Mouse (Mus musculus) kidney, postnatal 0 days (tissue): ENCODE data around the gene Hist1h4j. TPM values are rescaled to one million over a fixed set of nuclear protein-coding genes. Genes with fewer than 3 reads are reported as not detected.
A peak's percentile ranks its signal among the peaks of the same experiment; 100 is the strongest.
"Not testable (repeated sequence)": the region's sequence is repeated elsewhere in the genome, so short reads cannot be mapped to it uniquely, and the experiment has no call there.

Experiments used
- ATAC-seq: fragments of 200-750 bp; cut with Nextera tagmentation; replicated peaks from 2 replicates; pipeline ENCODE4 v1.8.0; 2017; ENCODE audit warnings: low read depth, moderate number of reproducible peaks, moderate TSS enrichment, moderate library complexity; ENCODE audit not compliant: low FRiP score
- DNase-seq: peaks from one replicate; pipeline ENCODE4 v3.0.0-alpha.2; 2016; ENCODE audit warnings: low spot score
- H3K27ac ChIP-seq: fragments of 300-500 bp; sonication (generic); 2 replicates; pipeline ENCODE4 v1.5.1; 2014; ENCODE audit warnings: mild to moderate bottlenecking
- H3K27me3 ChIP-seq: fragments of 300-500 bp; sonication (generic); 2 replicates; pipeline ENCODE4 v1.6.1; 2014; ENCODE audit warnings: low read length, mixed read lengths; ENCODE audit not compliant: insufficient read depth
- H3K36me3 ChIP-seq: fragments of 300-500 bp; sonication (generic); 2 replicates; pipeline ENCODE4 v1.6.1; 2014; ENCODE audit warnings: low read length, mixed read lengths; ENCODE audit not compliant: insufficient read depth
- H3K4me1 ChIP-seq: fragments of 300-500 bp; sonication (generic); replicated peaks from 2 replicates; pipeline ENCODE4 v1.6.1; 2014; ENCODE audit warnings: antibody characterized with exemption, low read length, mixed read lengths; ENCODE audit not compliant: insufficient read depth
- H3K4me2 ChIP-seq: fragments of 300-500 bp; sonication (generic); 2 replicates; pipeline ENCODE4 v1.6.1; 2014; ENCODE audit warnings: mild to moderate bottlenecking, low read length, moderate library complexity, mixed read lengths
- H3K4me3 ChIP-seq: fragments of 300-500 bp; sonication (generic); replicated peaks from 2 replicates; pipeline ENCODE4 v1.5.1; 2014; ENCODE audit warnings: low read depth, low read length
- H3K9ac ChIP-seq: fragments of 300-500 bp; sonication (generic); 2 replicates; pipeline ENCODE4 v1.6.1; 2014; ENCODE audit warnings: low read depth, low read length
- H3K9me3 ChIP-seq: fragments of 300-500 bp; sonication (generic); replicated peaks from 2 replicates; pipeline ENCODE4 v1.6.1; 2016; ENCODE audit warnings: low read length, inconsistent platforms, mixed read lengths
- CTCF ChIP-seq: IDR thresholded peaks from 2 replicates; pipeline ENCODE4 v1.5.1; 2016; ENCODE audit warnings: antibody characterized with exemption, low read depth, mild to moderate bottlenecking, moderate library complexity
- WGBS: fragments of 180-500 bp; shearing (Covaris S2); extraction: QIAGEN DNeasy Blood & Tissue Kit; methylation state at CpG from one replicate; pipeline ENCODE4 v1.1.7; 2014; 5-methylcytosine and 5-hydroxymethylcytosine counted together
- polyA plus RNA-seq: library from polyadenylated mRNA; unstranded; fragments of >200 nt; fragmentation: Nextera tagmentation; extraction: Ambion mirVana; gene quantifications from 2 replicates; pipeline ENCODE4 v1.2.1, GENCODE M21; 2015

The Hist1h4j gene
- polyA plus RNA-seq, 1 experiment from 2014 or later, result 0.34 TPM

DNA sequence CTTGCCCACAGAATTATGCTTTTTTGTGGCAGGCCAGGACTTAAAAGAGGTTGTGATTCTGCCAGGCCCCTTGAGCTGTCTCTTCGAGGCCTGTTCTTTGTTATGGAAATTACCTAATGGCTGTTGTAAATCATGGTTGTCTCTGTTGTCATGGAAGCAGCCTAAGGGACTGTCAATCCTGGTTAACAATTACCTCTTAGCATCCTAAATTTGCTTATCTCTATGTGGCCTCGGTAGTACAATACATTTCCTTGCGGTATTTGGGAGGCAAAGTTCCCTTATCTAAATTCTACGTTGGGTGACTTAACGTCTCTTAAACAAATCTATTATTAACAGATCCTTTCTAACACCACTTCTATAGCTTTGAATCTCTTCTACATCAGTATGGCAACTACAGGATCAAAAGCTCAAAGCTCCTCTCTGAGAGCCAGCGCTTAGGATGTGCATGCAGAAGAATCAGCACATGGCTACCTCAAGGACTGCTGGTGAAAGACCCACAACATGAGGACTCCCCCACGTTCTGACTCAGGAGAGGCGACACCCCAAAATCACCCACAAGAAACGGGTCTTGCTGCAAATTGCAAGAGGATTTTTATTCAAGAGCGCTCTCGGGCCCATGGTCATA is 6.8 kb upstream of the Hist1h4j start:
- ATAC-seq (no peak), DNase-seq (no peak)
- Histone ChIP-seq H3K27me3 (no peaks in the 10 kb centered on the region), H3K4me2 (no peak overlapping the region), H3K36me3 (no peaks in the 10 kb centered on the region), H3K27ac (no peak overlapping the region), H3K9ac (no peak overlapping the region), H3K4me1 (no peaks in the 10 kb centered on the region), H3K9me3 (no peaks in the 10 kb centered on the region), H3K4me3 (no peak overlapping the region)
- no peak for TF ChIP-seq CTCF
- WGBS, result 54% methylated on average over 11 of the region's 11 CpGs

DNA sequence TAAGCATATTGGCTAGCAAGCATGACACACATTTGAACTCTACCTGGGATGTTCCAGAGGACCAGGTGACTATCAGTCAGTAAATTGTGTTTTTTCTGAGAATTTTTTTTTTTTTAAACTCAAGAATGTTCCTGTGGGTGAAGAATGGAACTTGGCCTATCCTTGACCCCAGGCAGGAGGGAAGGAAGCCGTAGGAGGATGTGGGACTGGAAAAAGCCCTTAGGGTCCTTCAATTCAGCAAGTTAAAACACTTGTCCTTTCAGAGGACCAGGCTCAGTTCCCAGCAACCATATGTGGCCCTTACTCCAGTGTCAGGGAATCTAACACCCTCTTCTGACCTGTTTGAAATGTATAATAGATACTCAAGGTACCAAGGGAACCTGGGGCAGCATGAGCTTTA is 5.3 kb upstream of the Hist1h4j start:
- TF ChIP-seq CTCF, result no peak
- Histone ChIP-seq H3K4me1 (no peaks in the 10 kb centered on the region), H3K27ac (no peak overlapping the region), H3K36me3 (no peaks in the 10 kb centered on the region), H3K9me3 (no peaks in the 10 kb centered on the region), H3K27me3 (no peaks in the 10 kb centered on the region), H3K4me2 (no peak overlapping the region), H3K4me3 (no peak overlapping the region), H3K9ac (no peak overlapping the region)
- no peak for DNase-seq
- WGBS, result 52% methylated on average over 1 of the region's 1 CpGs
- no peak for ATAC-seq

DNA sequence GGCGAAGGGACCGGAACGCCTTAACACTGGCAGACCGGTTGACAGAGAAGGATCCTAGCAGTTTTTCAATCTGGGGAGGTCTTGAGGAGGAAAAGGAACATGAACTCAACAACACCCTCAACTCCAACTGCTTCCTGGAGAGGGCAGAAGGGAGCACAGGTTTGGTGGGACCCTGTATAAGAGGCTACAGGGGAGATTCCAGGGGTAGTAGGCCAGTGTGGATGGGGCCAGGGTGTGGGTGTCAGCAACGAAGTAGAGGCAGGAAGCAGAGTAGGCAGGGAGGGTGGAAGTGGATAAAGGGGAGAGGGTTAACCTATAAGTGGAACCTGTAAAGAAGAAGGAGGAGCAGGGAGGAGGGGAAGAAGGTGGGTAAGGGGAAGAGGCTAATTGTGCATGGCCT is 1.4 kb upstream of the Hist1h4j start:
- 71% methylated on average over 5 of the region's 5 CpGs for WGBS
- H3K36me3 ChIP-seq, result no peaks in the 10 kb centered on the region
- H3K4me3 ChIP-seq, result no peak overlapping the region
- no peaks in the 10 kb centered on the region for H3K27me3 ChIP-seq
- H3K9me3 ChIP-seq, result no peaks in the 10 kb centered on the region
- H3K4me1 ChIP-seq, result no peaks in the 10 kb centered on the region
- no peak overlapping the region for H3K27ac ChIP-seq
- no peak; the same call in 1 of the 2 replicates for TF ChIP-seq CTCF
- no peak overlapping the region for H3K9ac ChIP-seq
- ATAC-seq (peak; percentile 45; the same call in 1 of the 2 replicates), DNase-seq (no peak)
- no peak overlapping the region for H3K4me2 ChIP-seq

DNA sequence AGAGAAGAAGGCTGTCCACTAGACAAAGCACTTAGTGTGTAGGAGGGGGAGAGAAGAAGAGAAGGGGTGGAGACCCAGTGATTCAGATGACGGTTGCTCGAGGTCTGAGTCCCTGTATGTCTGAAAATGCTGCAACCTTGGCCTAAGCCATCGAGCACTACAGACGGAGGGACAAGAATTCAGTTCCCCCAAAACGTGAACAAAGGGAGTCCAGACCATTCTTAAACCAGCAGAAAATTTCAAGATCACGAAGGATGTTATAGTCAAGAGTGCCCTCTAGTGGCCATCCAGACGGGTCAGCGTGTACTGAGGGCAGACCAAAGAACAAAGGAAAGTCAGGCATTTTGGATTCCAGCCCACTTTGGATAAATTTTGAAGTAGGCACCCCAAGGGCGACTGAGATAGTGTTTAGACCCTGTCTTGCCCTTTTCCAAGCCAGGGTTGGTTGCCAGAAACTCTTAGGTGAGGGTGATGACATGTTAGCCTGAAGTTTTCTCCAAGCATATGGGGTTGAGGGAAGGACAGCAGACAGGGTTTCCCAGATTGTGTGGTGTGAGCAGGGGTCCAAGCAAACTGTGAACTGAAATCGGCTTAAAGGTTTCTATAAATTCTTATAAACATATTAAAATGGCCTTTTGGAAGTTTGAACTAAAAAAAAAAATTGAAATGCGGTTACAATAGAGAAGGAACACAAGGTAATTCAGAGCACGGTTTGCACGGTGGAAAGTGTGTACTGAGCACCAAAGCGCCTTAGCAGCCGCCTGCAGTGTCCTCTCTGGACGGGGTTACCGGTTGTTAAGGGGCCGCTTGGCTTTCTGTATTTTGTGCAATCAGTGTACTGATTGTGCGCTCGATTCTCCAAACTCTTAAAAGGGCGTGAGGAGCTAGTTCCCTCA is 606 bp upstream of the Hist1h4j start:
- WGBS, result under 1% methylated on average over 21 of the region's 21 CpGs
- ATAC-seq, result peak; percentile 78
- Histone ChIP-seq H3K4me2 (peak overlapping the region; percentile 68), H3K9ac (peak overlapping the region; percentile 62), H3K27ac (peak overlapping the region; percentile 93), H3K36me3 (no peaks in the 10 kb centered on the region), H3K27me3 (no peaks in the 10 kb centered on the region), H3K9me3 (no peaks in the 10 kb centered on the region), H3K4me1 (no peaks in the 10 kb centered on the region), H3K4me3 (peak overlapping the region; percentile 47)
- peak; percentile 97 for DNase-seq
- peak; percentile 92 for TF ChIP-seq CTCF

DNA sequence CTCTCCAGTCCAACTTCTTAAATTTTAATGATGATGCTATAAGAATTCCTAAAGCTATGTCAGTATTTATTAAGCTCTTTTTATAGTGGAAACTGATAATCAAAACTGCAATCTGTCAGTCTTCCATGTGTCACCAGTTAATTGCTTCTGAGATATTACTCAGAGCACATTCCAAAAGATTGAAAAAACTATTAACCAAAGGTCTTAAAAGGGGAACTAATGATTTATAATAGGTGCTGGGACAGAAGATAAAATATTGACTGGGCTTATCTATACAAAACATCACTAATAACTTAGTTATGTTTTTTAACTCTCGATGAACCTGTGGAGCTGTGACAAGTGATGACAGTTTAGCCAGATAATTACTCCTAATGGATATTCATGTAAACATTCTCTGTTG is 10.1 kb downstream of the Hist1h4j start:
- TF ChIP-seq CTCF, result no peak
- DNase-seq (no peak), ATAC-seq (no peak)
- H3K36me3 ChIP-seq, result no peaks in the 10 kb centered on the region
- no peaks in the 10 kb centered on the region for H3K27me3 ChIP-seq
- H3K9me3 ChIP-seq, result no peaks in the 10 kb centered on the region
- no peak overlapping the region for H3K4me2 ChIP-seq
- H3K9ac ChIP-seq, result no peak overlapping the region
- H3K4me3 ChIP-seq, result no peak overlapping the region
- WGBS, result 78% methylated on average over 1 of the region's 1 CpGs
- H3K4me1 ChIP-seq, result no peaks in the 10 kb centered on the region
- H3K27ac ChIP-seq, result no peak overlapping the region

DNA sequence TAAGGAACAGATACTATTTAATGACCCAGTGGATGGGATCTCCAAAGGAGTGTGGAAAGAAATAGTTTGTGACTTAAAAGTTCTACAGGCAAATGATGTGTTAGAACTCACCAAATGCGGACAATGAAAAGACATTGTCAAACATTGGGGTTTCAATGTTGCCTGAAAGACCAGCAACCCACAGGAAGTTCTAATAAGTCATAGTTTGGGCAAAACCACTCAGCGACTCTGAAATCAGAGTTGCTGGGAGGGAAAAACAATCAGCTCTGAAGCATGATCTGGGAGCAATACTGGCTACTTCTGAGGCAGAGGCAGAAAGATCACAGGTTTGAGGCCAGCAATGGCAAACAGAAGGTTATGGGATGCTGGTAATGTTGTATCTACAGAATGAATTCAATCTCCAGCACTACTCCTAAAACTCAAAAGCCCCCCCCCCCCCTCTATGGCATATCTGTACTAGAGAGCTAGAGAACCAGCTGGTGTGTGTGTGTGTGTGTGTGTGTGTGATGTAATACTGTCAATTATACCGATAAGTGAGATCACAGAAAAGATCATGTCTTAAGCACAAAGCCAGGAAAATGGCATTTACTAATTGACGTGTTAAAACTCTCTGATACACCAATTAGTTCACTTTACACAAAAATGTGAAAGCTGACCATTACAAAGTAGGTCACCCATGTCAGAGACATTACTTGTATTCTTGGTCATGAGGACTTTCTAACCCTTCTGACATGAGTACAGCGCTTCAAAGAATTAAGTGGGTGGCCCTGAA is 14.7 kb downstream of the Hist1h4j start:
- Histone ChIP-seq H3K9ac (peak overlapping the region; percentile 43), H3K36me3 (no peaks in the 10 kb centered on the region), H3K27me3 (no peaks in the 10 kb centered on the region), H3K4me2 (peak overlapping the region; percentile 51), H3K4me3 (peak overlapping the region; percentile 35), H3K9me3 (no peaks in the 10 kb centered on the region), H3K4me1 (no peaks in the 10 kb centered on the region), H3K27ac (peak overlapping the region; percentile 86; the same call in 1 of the 2 replicates)
- ATAC-seq (no peak), DNase-seq (peak; percentile 38)
- 5% methylated on average over 5 of the region's 5 CpGs for WGBS
- no peak for TF ChIP-seq CTCF

DNA sequence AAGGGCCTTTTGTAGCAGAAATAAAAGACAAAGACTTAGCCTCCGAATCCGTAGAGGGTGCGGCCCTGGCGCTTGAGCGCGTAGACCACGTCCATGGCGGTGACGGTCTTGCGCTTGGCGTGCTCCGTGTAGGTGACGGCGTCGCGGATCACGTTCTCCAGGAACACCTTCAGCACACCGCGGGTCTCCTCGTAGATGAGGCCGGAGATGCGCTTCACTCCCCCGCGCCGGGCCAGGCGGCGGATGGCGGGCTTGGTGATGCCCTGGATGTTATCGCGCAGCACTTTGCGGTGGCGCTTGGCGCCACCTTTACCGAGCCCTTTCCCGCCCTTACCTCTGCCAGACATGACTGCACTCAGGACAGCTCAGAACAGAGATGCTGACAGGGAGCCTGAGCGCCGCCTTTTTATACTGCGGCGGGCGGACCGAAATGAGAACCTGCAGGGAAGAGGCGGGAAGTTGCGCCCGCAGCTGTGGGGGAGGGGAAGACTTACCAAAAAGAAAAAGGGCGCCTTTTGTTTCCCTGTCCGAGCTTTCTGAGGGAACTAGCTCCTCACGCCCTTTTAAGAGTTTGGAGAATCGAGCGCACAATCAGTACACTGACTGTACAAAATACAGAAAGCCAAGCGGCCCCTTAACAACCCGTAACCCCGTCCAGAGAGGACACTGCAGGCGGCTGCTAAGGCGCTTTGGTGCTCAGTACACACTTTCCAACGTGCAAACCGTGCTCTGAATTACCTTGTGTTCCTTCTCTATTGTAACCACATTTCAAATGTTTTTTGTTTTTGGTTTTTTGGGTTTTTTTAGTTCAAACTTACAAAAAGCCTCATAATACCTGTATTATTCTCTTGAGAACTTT is 15.5 kb downstream of the Hist1h4j start, which contains the start of gene Hist1h4k:
Gene Hist1h4k, minus strand, starts transcription at position 347 of the 859 bp plus-strand sequence.
- Histone ChIP-seq H3K9ac (peak within 1 kb of the TSS; percentile 43), H3K4me3 (peak within 1 kb of the TSS; percentile 35), H3K4me2 (peak within 1 kb of the TSS; percentile 51), H3K27ac (peak within 1 kb of the TSS; percentile 86)
- not testable (repeated sequence) for H3K27me3 ChIP-seq, H3K4me1 ChIP-seq, H3K9me3 ChIP-seq, H3K36me3 ChIP-seq
- ATAC-seq, result peak; percentile 70
- DNase-seq, result peak; percentile 90
- under 1% methylated on average over 43 of the region's 56 CpGs for WGBS
